Mouse (Mus musculus): ENCODE results near the gene Unkl.

Unkl gene

GRCm38 (mm10) chr17:25253760-25254159, 65.6 kb downstream of the Unkl start:
- in situ Hi-C loops (cut with MboI, MseI) = no loop called here

- in situ Hi-C loops (cut with MboI, MseI) = no loop called here
These were observed 66.9 kb downstream of the Unkl start for GRCm38 (mm10) chr17:25255110-25255509.

- in situ Hi-C loops (cut with MboI, MseI) = no loop called here
These were observed 68.0 kb downstream of the Unkl start, which contains the start of gene Baiap3 for GRCm38 (mm10) chr17:25256140-25256754. Baiap3 (minus strand) TSS chr17:25256364.

- in situ Hi-C loops (cut with MboI, MseI) = no loop called here
These were observed 69.6 kb downstream of the Unkl start for GRCm38 (mm10) chr17:25257804-25258261.

GRCm38 (mm10) chr17:25264453-25264852, 76.3 kb downstream of the Unkl start:
- in situ Hi-C loops (cut with MboI, MseI) = no loop called here

- in situ Hi-C loops (cut with MboI, MseI) = loop anchor here (5.0 kb wide), 2 partner anchors 49 to 159 kb away; no protein-coding TSS in a partner anchor
These were observed 82.7 kb downstream of the Unkl start for GRCm38 (mm10) chr17:25270795-25271335.

GRCm38 (mm10) chr17:25272326-25272725, 84.1 kb downstream of the Unkl start:
- in situ Hi-C loops (cut with MboI, MseI) = loop anchor here (5.0 kb wide), 2 partner anchors 50 to 160 kb away; no protein-coding TSS in a partner anchor

- in situ Hi-C loops (cut with MboI, MseI) = loop anchor here (5.0 kb wide), 2 partner anchors 51 to 161 kb away; no protein-coding TSS in a partner anchor
These were observed 84.9 kb downstream of the Unkl start for GRCm38 (mm10) chr17:25272951-25273705.

GRCm38 (mm10) chr17:25273706-25274501, 85.7 kb downstream of the Unkl start:
- in situ Hi-C loops (cut with MboI, MseI) = loop anchor here (5.0 kb wide), 2 partner anchors 52 to 162 kb away; no protein-coding TSS in a partner anchor

- in situ Hi-C loops (cut with MboI, MseI) = loop anchor here (5.0 kb wide), 3 partner anchors 52 to 162 kb away; partner anchors contain the start of gene BC003965
These were observed 86.6 kb downstream of the Unkl start, which contains the start of gene Ube2i for GRCm38 (mm10) chr17:25274571-25275346. Ube2i (minus strand) TSS chr17:25274622.

- in situ Hi-C loops (cut with MboI, MseI) = loop anchor here (5.0 kb wide), 1 partner anchor 94 kb away; the partner anchor contains the start of gene BC003965
These were observed 87.6 kb downstream of the Unkl start for GRCm38 (mm10) chr17:25275833-25276232.

GRCm38 (mm10) chr17:25282133-25282532, 93.9 kb downstream of the Unkl start:
- in situ Hi-C loops (cut with MboI, MseI) = no loop called here

Measured in T-helper 1 cell (primary cell).